Mouse (Mus musculus): ENCODE results near the gene Sema7a. TPM values are rescaled to one million over a fixed set of nuclear protein-coding genes. Genes with fewer than 3 reads are reported as not detected.

The Sema7a gene
- total and polyA plus RNA-seq, 3 experiments: 0.03 TPM; not detected in 2

- Histone ChIP-seq H3K79me2 (ENCODE audit: control insufficient read depth, insufficient read depth, low read length, poor library complexity) (peaks cover 5% of the 10 kb centered on the region; the same call in 1 of the 2 replicates), H3K36me3 (ENCODE audit: control insufficient read depth in 1 of 2, insufficient read depth in 2 of 2, low read length in 2 of 2) (peaks cover 0 to 2% of the 10 kb centered on the region in 2 experiments; a peak in 1 of 4 replicates), H3K9ac (ENCODE audit: control insufficient read depth, low read depth, low read length, poor library complexity, severe bottlenecking) (no peak overlapping the region), H3K4me3 (ENCODE audit: control insufficient read depth in 1 of 2, insufficient read depth in 1 of 2, low read depth in 2 of 2, low read length in 2 of 2) (no peak overlapping the region), H3K4me1 (ENCODE audit: control insufficient read depth in 1 of 2, insufficient read depth in 2 of 2, low read length in 2 of 2) (peaks cover 0 to 5% of the 10 kb centered on the region in 2 experiments; a peak in 3 of 4 replicates), H3K27ac (ENCODE audit: control insufficient read depth, low read depth, low read length) (no peak overlapping the region), H3K9me3 (replicated peaks; ENCODE audit: insufficient read depth, low read length) (no peaks in the 10 kb centered on the region), H3K27me3 (ENCODE audit: control insufficient read depth in 1 of 2, insufficient read depth in 2 of 2, low read length in 2 of 2) (no peaks in the 10 kb centered on the region)
- TF ChIP-seq TBP (IDR thresholded peaks at IDR 0.05; ENCODE audit: low read depth, low read length) (no peak), ZNF384 (IDR thresholded peaks at IDR 0.05; ENCODE audit: low read depth, low read length) (no peak), MYB (IDR thresholded peaks at IDR 0.05; ENCODE audit: low read depth, low read length) (no peak), CHD1 (IDR thresholded peaks at IDR 0.05; ENCODE audit: low read depth, low read length) (no peak), POLR2A (IDR thresholded peaks at IDR 0.05; ENCODE audit: control insufficient read depth in 1 of 2, insufficient read depth in 1 of 2, low read depth in 1 of 2, low read length in 2 of 2, poor library complexity in 1 of 2) (no peak), ELF1 (IDR thresholded peaks at IDR 0.05; ENCODE audit: low read depth, low read length) (no peak), MYC (IDR thresholded peaks at IDR 0.05; ENCODE audit: low read depth, low read length) (no peak), CHD2 (IDR thresholded peaks at IDR 0.05; ENCODE audit: low read length) (no peak), KAT2A (conservative IDR thresholded peaks at IDR 0.05; ENCODE audit: low read depth, low read length) (no peak), JUND (IDR thresholded peaks at IDR 0.05; ENCODE audit: low read depth, low read length) (no peak), ETS1 (IDR thresholded peaks at IDR 0.05; ENCODE audit: low read depth, low read length) (no peak), MAZ (IDR thresholded peaks at IDR 0.05; ENCODE audit: low read depth, low read length) (no peak), RCOR1 (IDR thresholded peaks at IDR 0.05; ENCODE audit: low read depth, low read length) (no peak), USF2 (IDR thresholded peaks at IDR 0.05; ENCODE audit: borderline replicate concordance in 1 of 2, insufficient read depth in 1 of 2, low read depth in 1 of 2, low read length in 2 of 2) (no peak), MAX (IDR thresholded peaks at IDR 0.05; ENCODE audit: low read length) (no peak), POLR2AphosphoS2 (IDR thresholded peaks at IDR 0.05; ENCODE audit: low read length) (no peak), MEF2A (IDR thresholded peaks at IDR 0.05; ENCODE audit: extremely low read depth, insufficient replicate concordance, low read depth, low read length, poor library complexity, severe bottlenecking) (no peak), BHLHE40 (IDR thresholded peaks at IDR 0.05; ENCODE audit: borderline replicate concordance, low read depth, low read length) (no peak), TAL1 (IDR thresholded peaks at IDR 0.05; ENCODE audit: low read length) (no peak)
- no peak for DNase-seq (ENCODE audit: low read depth, low spot score)
These were observed 27.3 kb upstream of the Sema7a start for GRCm38 (mm10) chr9:57912571-57912970.

GRCm38 (mm10) chr9:57921491-57922060 is 18.3 kb upstream of the Sema7a start:
- peaks cover 0 to 3% of the 10 kb centered on the region in 2 experiments; a peak in 1 of 4 replicates for H3K36me3 ChIP-seq (ENCODE audit: control insufficient read depth in 1 of 2, insufficient read depth in 2 of 2, low read length in 2 of 2)
- no peak overlapping the region for H3K27ac ChIP-seq (ENCODE audit: control insufficient read depth, low read depth, low read length)
- no peak for DNase-seq (ENCODE audit: low read depth, low spot score)
- no peaks in the 10 kb centered on the region for H3K27me3 ChIP-seq (ENCODE audit: control insufficient read depth in 1 of 2, insufficient read depth in 2 of 2, low read length in 2 of 2)
- no peaks in the 10 kb centered on the region for H3K9me3 ChIP-seq (replicated peaks; ENCODE audit: insufficient read depth, low read length)
- no peak overlapping the region for H3K9ac ChIP-seq (ENCODE audit: control insufficient read depth, low read depth, low read length, poor library complexity, severe bottlenecking)
- no peaks in the 10 kb centered on the region for H3K4me1 ChIP-seq (ENCODE audit: control insufficient read depth in 1 of 2, insufficient read depth in 2 of 2, low read length in 2 of 2)
- TF ChIP-seq E2F4 (IDR thresholded peaks at IDR 0.05; ENCODE audit: borderline replicate concordance, low read depth, low read length): no peak
- TF ChIP-seq ZC3H11A (IDR thresholded peaks at IDR 0.05; ENCODE audit: low read depth, low read length): no peak
- TF ChIP-seq POLR2A (IDR thresholded peaks at IDR 0.05; ENCODE audit: control insufficient read depth in 1 of 2, insufficient read depth in 1 of 2, low read depth in 1 of 2, low read length in 2 of 2, poor library complexity in 1 of 2): no peak
- no peak for TF ChIP-seq ZNF384 (IDR thresholded peaks at IDR 0.05; ENCODE audit: low read depth, low read length)
- no peak for TF ChIP-seq ZKSCAN1 (IDR thresholded peaks at IDR 0.05; ENCODE audit: low read depth, low read length)
- no peak overlapping the region for H3K4me3 ChIP-seq (ENCODE audit: control insufficient read depth in 1 of 2, insufficient read depth in 1 of 2, low read depth in 2 of 2, low read length in 2 of 2)
- no peaks in the 10 kb centered on the region for H3K79me2 ChIP-seq (ENCODE audit: control insufficient read depth, insufficient read depth, low read length, poor library complexity)

Data from MEL (cell line).